Mouse (Mus musculus): ENCODE measurements around the gene Gm42420. TPM values are rescaled to one million over a fixed set of nuclear protein-coding genes. Genes with fewer than 3 reads are reported as not detected.

The Gm42420 gene
- total and polyA plus RNA-seq, 3 experiments = 0.27 TPM; not detected in 2

- Histone ChIP-seq H3K27me3 (ENCODE audit: insufficient read depth, low read length) (no peaks in the 10 kb centered on the region), H3K4me1 (ENCODE audit: insufficient read depth, low read depth, low read length) (peaks cover 14% of the 10 kb centered on the region), H3K36me3 (replicated peaks) (peaks cover 79% of the 10 kb centered on the region), H3K4me3 (ENCODE audit: low read depth, low read length) (no peak overlapping the region), H3K9me3 (replicated peaks) (no peaks in the 10 kb centered on the region)
- DNase-seq (ENCODE audit: low spot score) (no peak), ATAC-seq (ENCODE audit: extremely low read depth, insufficient number of reproducible peaks, low FRiP score, poor library complexity, severe bottlenecking) (no peak)
- TF ChIP-seq GATA2 (IDR thresholded peaks at IDR 0.05; ENCODE audit: borderline replicate concordance, low read depth, low read length) = no peak
These were observed 6.0 kb upstream of the Gm42420 start for GRCm38 (mm10) chr6:39579552-39579951.

- Histone ChIP-seq H3K4me1 (ENCODE audit: insufficient read depth, low read depth, low read length) (peaks cover 6% of the 10 kb centered on the region; the same call in 1 of the 2 replicates), H3K36me3 (replicated peaks) (peaks cover 84% of the 10 kb centered on the region), H3K4me3 (ENCODE audit: low read depth, low read length) (no peak overlapping the region), H3K27me3 (ENCODE audit: insufficient read depth, low read length) (no peaks in the 10 kb centered on the region), H3K9me3 (replicated peaks) (no peaks in the 10 kb centered on the region)
- ATAC-seq (ENCODE audit: extremely low read depth, insufficient number of reproducible peaks, low FRiP score, poor library complexity, severe bottlenecking) (no peak), DNase-seq (ENCODE audit: low spot score) (no peak)
- no peak for TF ChIP-seq GATA2 (IDR thresholded peaks at IDR 0.05; ENCODE audit: borderline replicate concordance, low read depth, low read length)
- TF ChIP-seq TAL1 (conservative IDR thresholded peaks at IDR 0.05; ENCODE audit: low read depth, low read length) = no peak
- TF ChIP-seq CTCF (IDR thresholded peaks at IDR 0.05; ENCODE audit: low read depth, low read length) = no peak
- TF ChIP-seq POLR2AphosphoS5 (IDR thresholded peaks at IDR 0.05; ENCODE audit: insufficient replicate concordance, low read depth, low read length) = no peak
- no peak for TF ChIP-seq GATA1 (IDR thresholded peaks at IDR 0.05; ENCODE audit: borderline replicate concordance, low read length)
These were observed 5.0 kb upstream of the Gm42420 start for GRCm38 (mm10) chr6:39580558-39580957.

- Histone ChIP-seq H3K4me1 (ENCODE audit: insufficient read depth, low read depth, low read length) (peaks cover 6% of the 10 kb centered on the region; the same call in 1 of the 2 replicates), H3K36me3 (replicated peaks) (peaks cover 89% of the 10 kb centered on the region), H3K9me3 (replicated peaks) (no peaks in the 10 kb centered on the region), H3K4me3 (ENCODE audit: low read depth, low read length) (no peak overlapping the region), H3K27me3 (ENCODE audit: insufficient read depth, low read length) (no peaks in the 10 kb centered on the region)
- TF ChIP-seq TAL1 (conservative IDR thresholded peaks at IDR 0.05; ENCODE audit: low read depth, low read length) (no peak), CTCF (IDR thresholded peaks at IDR 0.05; ENCODE audit: low read depth, low read length) (no peak), GATA1 (IDR thresholded peaks at IDR 0.05; ENCODE audit: borderline replicate concordance, low read length) (no peak), POLR2AphosphoS5 (IDR thresholded peaks at IDR 0.05; ENCODE audit: insufficient replicate concordance, low read depth, low read length) (no peak), GATA2 (IDR thresholded peaks at IDR 0.05; ENCODE audit: borderline replicate concordance, low read depth, low read length) (no peak)
- ATAC-seq (ENCODE audit: extremely low read depth, insufficient number of reproducible peaks, low FRiP score, poor library complexity, severe bottlenecking) = no peak
- no peak for DNase-seq (ENCODE audit: low spot score)
These were observed 4.3 kb upstream of the Gm42420 start for GRCm38 (mm10) chr6:39581087-39581784.

GRCm38 (mm10) chr6:39591481-39591880, 5.9 kb downstream of the Gm42420 start:
- Histone ChIP-seq H3K4me3 (ENCODE audit: low read depth, low read length) (peak overlapping the region; percentile 76; the same call in 1 of the 2 replicates), H3K4me1 (ENCODE audit: insufficient read depth, low read depth, low read length) (peaks cover 26% of the 10 kb centered on the region), H3K9me3 (replicated peaks) (no peaks in the 10 kb centered on the region), H3K27me3 (ENCODE audit: insufficient read depth, low read length) (no peaks in the 10 kb centered on the region), H3K36me3 (replicated peaks) (peaks cover 59% of the 10 kb centered on the region)
- ATAC-seq (ENCODE audit: extremely low read depth, insufficient number of reproducible peaks, low FRiP score, poor library complexity, severe bottlenecking) (no peak), DNase-seq (ENCODE audit: low spot score) (no peak)
- no peak for TF ChIP-seq GATA1 (IDR thresholded peaks at IDR 0.05; ENCODE audit: borderline replicate concordance, low read length)

- H3K4me3 ChIP-seq (ENCODE audit: low read depth, low read length) = peak within 1 kb of the TSS; percentile 76
- ATAC-seq (ENCODE audit: extremely low read depth, insufficient number of reproducible peaks, low FRiP score, poor library complexity, severe bottlenecking) (peak; percentile 97), DNase-seq (ENCODE audit: low spot score) (peak; percentile 95)
- H3K9me3 ChIP-seq (replicated peaks) = no peaks in the 10 kb centered on the region
- TF ChIP-seq CTCF (IDR thresholded peaks at IDR 0.05; ENCODE audit: low read depth, low read length) (no peak), GATA1 (IDR thresholded peaks at IDR 0.05; ENCODE audit: borderline replicate concordance, low read length) (no peak), TAL1 (conservative IDR thresholded peaks at IDR 0.05; ENCODE audit: low read depth, low read length) (no peak)
- no peaks in the 10 kb centered on the region for H3K27me3 ChIP-seq (ENCODE audit: insufficient read depth, low read length)
- H3K4me1 ChIP-seq (ENCODE audit: insufficient read depth, low read depth, low read length) = peaks cover 26% of the 10 kb centered on the region
- H3K36me3 ChIP-seq (replicated peaks) = peaks cover 59% of the 10 kb centered on the region
These were observed 7.1 kb downstream of the Gm42420 start, which contains the start of gene Ndufb2 for GRCm38 (mm10) chr6:39592401-39593214. Ndufb2 (plus strand) TSS chr6:39592574.

GRCm38 (mm10) chr6:39600851-39601250, 15.3 kb downstream of the Gm42420 start:
- Histone ChIP-seq H3K4me1 (ENCODE audit: insufficient read depth, low read depth, low read length) (no peaks in the 10 kb centered on the region), H3K4me3 (ENCODE audit: low read depth, low read length) (no peak overlapping the region), H3K27me3 (ENCODE audit: insufficient read depth, low read length) (no peaks in the 10 kb centered on the region), H3K36me3 (replicated peaks) (peaks cover 77% of the 10 kb centered on the region), H3K9me3 (replicated peaks) (no peaks in the 10 kb centered on the region)
- ATAC-seq (ENCODE audit: extremely low read depth, insufficient number of reproducible peaks, low FRiP score, poor library complexity, severe bottlenecking) = no peak
- TF ChIP-seq TAL1 (conservative IDR thresholded peaks at IDR 0.05; ENCODE audit: low read depth, low read length) (no peak), GATA2 (IDR thresholded peaks at IDR 0.05; ENCODE audit: borderline replicate concordance, low read depth, low read length) (no peak), POLR2AphosphoS5 (IDR thresholded peaks at IDR 0.05; ENCODE audit: insufficient replicate concordance, low read depth, low read length) (no peak), GATA1 (IDR thresholded peaks at IDR 0.05; ENCODE audit: borderline replicate concordance, low read length) (no peak), CTCF (IDR thresholded peaks at IDR 0.05; ENCODE audit: low read depth, low read length) (no peak)
- no peak for DNase-seq (ENCODE audit: low spot score)
